Mouse (Mus musculus): ENCODE data around the gene Tnfaip8l1.

Tnfaip8l1 gene

DNA sequence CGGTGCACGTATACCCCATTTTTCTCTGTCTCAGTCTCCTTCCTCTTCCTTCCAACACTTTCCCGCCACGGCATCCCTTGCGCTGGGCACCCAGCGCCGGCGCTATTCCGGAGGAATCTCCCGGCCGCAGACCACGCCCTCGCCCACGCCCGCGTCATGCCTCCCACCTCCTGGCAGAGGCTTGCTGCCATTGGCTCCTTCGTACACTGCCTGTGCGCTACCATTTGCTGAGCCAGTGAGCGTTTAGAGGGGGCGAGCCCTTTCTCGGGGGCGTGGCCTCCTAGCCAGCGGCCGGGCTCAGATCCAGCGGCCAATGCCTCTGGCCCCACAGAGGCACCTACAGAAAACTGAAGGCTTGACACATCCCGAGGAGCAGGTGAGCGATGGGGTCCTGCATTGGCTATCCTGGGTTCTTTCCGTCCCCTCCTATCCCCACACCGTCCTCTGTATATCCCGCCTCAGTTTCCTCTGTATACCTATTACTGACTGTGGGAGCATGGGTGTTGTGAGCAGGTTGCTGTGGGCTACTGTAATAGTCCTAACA is at the start of gene Tnfaip8l1:
TSS of gene Tnfaip8l1 (plus strand) at position 247 of the 544 bp plus-strand sequence.
- peak; percentile 97 for DNase-seq

DNA sequence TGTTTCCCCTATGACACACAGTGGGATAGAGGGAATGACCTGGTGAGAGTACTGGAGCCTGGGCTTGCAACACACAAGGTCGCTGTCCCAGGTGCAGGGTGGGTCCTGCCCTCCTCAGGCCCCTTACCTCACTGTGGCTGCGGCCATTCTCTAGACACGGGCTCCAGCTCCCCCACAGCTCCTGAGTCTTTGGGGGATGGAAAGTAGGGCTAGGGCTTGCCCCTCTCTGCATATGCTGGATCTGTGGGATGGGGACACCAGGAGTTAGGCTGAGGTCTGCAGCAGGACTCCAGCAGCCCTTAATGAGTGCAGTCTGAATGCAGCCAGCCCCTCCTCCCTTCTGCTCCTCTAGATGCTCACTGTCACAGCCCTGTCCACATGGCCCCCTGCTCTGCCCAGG is 49.5 kb upstream of the Tnfaip8l1 start:
- DNase-seq = no peak

DNA sequence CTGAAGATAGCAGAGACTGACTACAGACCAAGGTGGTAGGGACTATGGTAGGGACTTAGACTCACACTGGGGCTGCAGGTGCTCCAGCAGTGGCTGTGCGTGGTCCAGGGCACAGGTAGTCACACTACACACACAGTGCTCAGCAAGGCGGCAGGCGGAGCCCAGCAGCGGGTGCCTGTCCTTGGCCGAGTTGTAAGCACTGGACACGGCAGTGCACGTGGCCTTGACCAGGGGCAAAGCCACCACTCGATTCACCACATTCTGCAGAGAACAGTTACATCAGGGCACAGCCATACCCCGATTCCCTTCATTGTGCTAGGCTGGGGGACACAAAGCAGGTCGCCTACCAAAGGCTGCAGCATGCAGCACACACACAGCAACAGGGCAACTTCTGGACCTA is 46.1 kb upstream of the Tnfaip8l1 start:
- DNase-seq = no peak

DNA sequence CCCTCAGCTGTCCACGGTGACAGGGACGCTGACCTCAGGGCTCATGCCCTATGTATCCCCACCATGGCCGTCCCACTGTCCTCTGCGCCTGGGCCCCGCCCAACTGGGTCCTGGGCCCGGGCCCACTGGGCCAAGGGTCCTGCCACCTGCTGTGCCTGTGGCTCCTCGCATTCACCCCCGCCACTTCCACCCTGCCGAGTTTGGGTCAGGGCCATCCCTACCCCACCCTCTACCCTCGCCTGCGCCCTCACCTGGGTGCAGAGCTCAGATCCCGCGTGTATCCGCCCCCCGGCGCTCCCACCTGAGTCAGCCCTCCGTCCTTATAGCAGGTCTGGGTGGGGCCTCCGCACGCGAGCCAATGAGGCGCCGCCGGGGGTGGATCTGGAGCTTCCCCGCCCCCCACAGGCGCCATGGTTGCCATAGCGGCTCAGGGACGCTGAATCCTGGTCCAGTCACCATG is 45.0 kb upstream of the Tnfaip8l1 start, which contains the start of gene Plin5:
TSS of gene Plin5 (minus strand) at position 346 of the 460 bp plus-strand sequence.
- DNase-seq = peak; percentile 66 to 76

DNA sequence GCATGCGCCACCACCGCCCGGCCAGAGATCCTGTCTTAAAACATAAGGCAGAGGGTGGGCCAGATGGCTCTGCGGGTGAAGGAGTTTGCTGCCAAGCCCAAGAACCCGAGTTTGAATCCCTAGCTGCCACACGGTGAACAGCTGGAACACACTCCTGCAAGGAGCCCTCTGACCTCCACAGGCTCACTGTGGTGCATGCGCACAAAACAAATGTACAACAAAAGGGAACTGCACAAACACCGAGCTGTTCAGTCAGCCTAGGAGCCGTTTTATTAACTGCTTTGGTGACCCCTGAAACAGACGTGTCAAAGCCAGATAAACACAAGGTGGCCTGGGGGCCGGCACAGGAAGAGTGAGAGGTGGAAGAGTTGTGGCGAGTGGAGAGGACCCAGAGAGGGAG is 42.8 kb upstream of the Tnfaip8l1 start:
- DNase-seq = no peak

DNA sequence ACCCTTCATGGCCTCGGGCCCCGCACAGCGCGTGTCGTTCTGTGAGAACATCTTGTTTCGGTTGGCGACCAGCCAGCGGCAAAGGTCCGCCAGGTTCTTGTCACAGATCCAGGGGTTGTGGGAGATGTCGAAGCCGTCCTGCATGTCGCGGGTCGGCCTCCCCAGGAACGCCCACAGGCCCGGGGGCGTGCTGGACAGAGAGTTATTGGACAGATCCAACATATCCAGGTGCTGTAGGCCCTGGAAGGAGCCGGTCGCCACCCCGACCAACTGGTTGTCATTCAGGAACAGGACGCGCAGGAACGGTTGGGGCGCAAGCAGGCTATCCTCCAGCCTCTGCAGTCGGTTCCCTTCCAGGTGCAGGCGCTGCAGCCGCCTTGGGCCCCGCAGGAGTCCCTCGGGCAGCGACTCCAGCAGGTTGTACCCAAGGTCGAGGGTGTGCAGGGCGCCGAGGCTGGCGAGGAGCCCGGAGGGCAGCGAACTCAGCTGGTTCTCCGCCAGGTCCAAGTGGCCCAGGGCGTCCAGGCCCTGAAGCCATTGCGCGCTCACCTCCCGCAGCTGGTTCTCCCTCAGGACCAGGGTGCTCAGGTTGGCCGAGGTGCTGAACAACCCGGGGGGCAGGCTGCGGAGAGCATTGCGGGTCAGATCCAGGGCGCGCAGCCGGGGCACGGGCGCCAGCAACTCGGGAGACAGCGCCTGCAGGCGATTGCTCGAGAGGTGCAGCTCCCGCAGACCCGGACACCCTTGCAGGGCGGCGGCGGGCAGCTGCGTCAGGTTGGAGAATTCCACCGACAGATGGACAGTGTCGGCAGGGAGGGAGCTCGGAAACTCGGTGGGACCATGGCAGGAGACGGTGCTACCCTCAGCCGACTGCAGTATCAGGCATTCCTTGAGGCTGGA is 42.0 kb upstream of the Tnfaip8l1 start:
- peak; percentile 59 to 73 for DNase-seq

DNA sequence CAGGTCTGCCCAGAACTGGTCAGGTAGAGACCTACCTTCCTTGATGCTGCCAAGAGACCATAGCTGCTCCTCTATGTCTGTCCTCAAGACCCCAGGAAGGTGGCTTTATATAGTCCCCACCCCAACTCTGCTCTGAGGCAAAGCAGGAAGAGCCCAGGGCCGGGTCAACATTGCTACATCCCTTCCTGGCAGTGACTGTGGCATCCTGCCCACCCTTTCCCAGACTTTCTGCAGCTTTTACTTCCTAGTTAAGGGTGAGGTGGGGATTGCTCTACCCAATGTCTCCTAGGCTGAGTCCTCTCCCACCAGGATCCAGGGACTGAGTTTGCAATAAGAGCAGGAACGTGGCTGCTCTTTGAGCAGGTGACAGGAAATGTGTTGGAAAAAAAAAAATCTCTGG is 40.5 kb upstream of the Tnfaip8l1 start, which contains the start of gene Lrg1:
TSS of gene Lrg1 (minus strand) at position 176 of the 400 bp plus-strand sequence.
- peak; percentile 66 to 69 for DNase-seq

DNA sequence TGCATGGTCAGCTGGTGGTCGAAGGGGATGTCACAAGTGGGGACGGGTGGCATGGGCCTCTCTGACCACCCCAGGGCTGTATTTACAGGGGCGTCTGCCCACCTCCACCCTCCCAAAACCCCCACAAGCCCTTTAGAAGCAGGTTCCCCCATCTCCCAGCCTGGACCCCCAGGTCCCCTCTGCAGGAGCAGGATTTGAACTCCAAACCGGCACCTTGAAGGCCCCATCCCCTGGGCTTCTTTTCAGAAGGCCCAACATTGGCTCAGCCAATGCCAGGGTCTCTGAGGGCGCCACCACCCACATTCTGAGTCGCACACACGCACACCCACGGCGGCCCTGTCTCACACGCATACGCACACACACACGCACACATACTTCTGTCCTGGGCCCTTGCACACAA is 39.1 kb upstream of the Tnfaip8l1 start:
- no peak for DNase-seq

DNA sequence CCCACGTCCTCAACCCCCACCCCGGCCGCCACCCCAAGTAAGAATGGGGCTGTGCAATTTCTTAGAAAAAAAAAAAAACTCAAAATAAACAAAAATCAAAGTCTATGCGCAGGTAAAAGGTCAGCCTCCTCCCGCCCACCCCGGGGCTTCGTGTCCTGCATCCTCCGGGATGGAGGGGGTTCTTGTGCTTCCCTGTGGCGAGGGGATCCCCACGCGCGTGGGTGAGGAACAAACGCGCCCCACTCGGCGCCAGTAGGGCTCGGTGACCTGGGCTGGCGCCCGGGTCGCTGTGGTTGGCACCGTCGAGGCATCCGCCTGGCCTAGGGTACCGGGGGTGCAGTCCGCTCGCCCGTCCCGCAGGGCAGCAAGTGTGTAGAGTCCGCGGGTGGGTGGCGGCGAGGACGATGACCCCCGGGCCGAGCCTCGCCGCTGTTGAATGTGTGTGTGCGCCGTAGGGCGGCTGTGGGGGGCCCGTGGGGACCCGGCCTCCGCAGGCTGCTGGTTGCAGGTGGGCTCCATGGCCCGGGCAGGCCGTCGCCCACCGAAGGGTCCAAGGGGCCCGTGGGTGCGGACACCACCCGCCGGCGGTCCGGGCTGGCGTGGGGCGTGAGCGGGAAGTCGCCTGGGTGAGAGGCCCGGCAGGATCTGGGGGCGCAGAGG is 38.5 kb upstream of the Tnfaip8l1 start:
- DNase-seq = no peak

DNA sequence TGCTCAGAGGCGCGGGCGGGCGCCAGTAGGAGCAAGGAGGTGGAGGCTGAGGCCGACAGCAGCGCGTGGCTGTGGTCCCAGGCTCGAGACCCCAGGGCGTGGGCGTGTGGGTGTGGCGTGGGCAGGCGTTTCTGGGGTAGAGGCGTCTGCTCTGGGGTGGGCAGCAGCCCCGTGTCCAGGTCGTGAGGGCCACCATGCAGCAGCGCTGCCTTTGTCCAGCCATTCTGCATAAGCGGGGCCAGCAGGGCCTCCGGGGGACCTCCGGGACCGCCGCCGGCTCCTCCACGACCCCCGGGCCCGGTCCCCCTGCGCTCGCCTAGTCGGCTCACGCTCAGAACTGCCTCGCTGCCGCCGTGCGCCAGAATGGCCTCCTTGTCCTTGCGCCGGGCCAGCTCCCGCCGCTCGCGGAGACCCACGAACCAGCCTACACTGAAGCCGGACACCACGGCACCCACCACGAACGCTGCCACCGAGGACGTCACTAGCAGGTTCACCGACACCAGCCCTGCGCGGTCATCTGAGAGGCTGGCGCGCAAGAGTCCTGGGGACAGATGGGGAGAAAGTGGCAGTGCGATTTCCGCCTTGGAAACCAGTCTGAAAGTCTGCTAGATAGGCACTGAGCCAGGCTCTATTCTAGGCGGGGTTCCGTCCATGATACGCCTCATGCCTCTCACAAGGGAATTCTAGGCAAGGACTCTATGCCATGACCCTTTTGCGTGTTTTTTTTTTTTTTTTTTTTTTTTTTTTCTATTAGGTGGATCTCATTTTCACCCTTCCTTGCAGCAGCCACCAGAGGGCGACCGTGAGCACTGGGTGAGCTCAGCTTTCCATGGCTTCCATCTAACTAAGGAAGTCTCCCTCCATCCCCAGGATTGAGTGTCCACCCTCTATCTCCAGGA is 37.7 kb upstream of the Tnfaip8l1 start:
- DNase-seq = peak; percentile 40 to 44

DNA sequence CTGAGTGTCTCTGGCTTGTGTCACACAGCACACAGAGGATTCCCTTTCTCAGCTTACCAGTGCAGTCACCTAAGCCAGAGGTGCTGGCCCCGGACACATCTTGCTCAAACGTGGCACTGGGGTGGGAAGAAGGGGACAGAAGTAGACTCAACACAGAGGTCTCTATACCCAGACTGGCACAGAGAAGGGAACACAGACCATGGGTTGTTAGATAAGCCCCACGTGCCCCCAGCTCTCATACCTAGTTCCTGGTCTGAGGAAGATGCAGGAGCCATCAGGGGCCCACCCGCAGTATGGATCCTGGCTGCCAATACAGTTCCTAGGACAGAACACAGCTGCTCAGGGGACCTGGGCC is 37.0 kb upstream of the Tnfaip8l1 start:
- no peak for DNase-seq

DNA sequence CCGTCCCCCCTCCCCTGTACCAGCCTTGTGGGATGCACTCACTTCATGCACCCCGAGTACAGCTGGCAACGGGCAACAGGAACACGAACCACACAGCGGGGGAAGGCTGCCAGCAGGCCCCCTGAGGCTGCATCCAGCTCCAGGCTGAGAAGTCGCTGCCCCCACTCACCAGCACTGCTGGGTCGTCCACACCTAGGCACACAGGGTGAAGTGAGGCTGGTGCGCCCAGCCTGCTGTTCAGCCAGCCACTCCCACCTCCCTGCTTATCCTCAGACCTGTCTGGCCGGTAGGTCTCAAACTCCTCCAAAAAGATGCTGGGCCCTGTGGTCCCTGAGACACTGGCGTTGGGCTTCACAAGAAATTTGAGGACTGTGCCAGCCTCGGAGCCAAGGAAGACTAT is 36.1 kb upstream of the Tnfaip8l1 start:
- no peak for DNase-seq

DNA sequence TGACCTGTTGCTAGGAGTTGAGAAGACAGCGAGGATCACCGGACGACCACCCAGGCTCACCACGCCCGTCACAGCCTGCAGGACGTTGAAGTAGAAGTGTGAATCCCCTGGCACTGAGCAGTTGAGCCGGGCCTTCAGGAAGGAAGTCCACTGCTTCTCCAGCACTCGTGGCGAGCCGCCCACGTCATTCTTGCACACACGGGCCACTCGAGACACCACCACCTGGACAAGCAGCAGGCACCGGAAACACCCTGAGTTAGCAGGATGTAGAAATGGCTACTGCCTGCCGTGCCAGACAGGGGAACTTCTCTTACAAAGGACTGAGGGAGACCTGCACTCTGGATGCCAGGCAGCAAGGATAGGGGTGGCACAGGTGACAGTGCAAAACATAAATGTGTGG is 34.0 kb upstream of the Tnfaip8l1 start:
- DNase-seq = no peak

DNA sequence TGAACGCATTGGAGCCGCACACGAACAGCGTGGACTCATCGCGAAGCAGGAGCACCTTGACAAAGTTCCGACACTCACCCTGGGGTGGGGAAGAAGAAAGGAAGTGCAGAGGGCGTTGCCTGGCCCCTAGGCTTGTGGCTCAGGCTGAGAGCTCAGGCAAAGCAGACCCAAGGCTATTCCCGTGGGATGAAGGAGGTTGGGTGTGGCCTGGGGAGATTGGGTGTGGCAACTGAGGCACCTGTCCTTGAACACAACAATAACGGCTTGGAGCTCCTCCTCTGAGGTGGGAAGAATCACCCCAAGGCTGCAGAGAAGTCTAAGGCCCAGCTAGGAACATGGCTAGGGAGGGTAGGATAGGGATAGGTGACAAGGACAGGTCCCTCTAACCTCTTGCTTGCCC is 31.1 kb upstream of the Tnfaip8l1 start:
- DNase-seq = no peak

DNA sequence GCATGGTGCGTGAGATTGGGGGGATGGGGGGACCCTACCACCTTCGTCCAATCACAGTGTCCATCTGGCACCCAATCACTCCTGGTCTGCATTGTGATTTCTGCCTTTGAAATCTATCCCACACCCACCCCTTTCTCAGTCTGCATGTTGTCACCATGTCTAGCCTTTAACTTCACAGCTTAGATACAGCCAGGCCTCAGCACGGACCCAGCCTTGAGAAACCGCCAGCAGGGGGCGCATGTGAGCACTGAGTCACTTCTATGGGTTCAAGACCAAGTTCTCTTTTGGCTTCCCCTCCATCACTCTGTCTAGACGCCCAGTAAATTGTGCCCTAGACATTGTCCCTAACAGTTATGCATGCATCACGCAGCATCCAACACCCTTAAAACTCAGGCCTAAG is 30.5 kb upstream of the Tnfaip8l1 start:
- DNase-seq = peak; percentile 50 to 67

DNA sequence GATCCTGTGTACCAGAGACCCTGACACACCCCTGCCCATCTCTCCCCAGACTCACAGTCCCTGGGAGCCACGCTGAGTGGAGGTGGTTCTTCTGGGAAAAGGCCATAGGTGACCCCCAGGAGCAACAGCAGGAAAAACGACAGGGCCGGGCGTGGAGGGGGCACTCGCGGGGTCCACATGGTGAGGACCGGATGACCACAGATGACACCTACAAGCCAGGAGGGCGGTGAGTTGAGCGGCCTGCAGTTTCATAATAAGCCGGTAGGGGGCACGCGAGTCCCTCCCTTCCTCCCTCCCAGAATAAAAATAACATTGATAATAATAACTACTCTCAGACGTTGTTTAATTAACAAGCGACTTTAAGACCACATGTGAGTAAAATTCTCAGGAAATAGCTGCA is 29.6 kb upstream of the Tnfaip8l1 start:
- DNase-seq = peak; percentile 63 to 72

DNA sequence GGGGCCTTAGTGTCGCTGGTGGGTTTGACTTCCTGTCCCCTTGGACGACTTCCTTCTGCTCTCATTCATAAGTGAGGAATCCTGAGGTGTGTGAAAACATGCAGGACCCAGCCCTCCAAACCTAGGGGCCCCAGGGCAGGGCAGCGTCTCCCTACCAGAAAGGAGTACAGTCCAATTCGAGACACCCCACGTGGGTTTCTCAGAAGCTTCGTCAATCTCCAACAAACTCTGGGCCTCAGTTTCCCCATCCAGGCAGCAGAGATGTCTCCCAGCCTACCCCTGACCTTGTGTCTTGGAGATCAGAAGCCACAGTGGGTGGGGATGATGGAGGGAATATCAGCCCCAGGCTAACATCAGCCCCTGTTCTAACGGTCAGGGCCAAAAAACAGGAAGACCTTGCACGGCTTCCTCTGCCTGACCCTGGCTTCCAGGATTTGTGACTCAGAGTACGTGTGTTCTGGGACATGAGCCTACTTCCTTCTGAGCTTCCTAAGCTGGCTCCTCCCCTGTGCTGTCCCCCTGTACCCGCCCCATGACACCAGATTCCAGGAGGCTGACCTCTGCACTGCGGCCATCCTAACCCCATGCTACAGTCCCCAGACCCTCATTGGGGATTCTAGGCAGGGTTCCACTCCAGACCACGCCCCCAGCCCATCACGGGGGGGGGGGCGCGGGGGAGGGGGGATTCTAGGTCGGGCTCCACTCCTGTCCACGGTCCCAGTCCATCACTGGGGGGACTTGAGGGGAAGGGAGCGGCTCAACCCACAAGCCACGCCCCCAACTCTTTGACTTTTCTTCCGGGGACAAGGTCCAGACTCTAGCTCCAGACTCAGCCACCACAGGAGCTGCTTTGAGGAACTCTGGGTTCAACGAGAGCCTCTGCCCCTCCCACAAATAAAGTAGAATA is 28.6 kb upstream of the Tnfaip8l1 start:
- DNase-seq = peak; percentile 84 to 86

DNA sequence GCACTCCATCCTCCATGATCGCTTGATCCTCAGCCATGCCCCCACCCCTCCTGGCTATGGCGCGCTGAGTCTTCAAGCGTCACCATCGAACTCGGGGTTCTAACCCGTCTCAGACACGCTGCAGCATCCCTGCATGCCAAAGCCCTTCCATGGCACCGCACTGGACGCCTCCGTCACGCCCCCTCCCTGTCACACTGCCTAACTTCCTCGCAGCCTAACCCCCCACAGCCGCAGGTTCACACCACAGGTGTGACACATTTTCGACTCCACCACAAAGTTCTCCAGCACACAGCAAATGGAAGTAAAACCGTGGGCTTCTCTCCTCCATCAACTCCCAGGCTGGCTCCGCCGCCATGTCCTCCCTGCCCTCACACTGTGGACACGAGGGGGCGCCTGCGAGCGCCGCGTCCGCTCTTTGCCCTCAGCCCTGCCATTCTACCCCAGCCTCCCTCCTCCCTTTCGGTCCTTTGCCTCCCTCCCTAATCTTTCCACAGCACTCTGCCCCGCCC is 27.8 kb upstream of the Tnfaip8l1 start:
- peak; percentile 69 to 73 for DNase-seq

DNA sequence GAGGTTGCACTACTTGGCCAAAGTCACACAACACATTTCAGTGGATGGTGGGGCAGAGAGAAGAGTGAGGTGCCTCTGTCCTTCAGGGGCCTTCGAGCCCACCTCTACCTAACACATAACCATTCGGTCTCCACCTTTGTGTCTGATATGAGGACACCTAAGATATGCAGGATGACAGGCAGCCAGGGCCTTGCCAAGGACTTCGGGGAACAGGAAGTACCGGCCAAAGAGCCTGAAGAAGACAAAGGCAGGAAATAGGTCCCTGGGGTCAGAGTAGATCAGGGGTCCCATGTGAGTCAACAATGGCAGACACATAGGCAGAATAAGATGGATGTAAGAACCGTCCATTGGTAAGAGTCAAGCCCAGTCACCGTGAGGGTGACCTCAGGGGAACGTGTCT is 25.7 kb upstream of the Tnfaip8l1 start:
- no peak for DNase-seq

DNA sequence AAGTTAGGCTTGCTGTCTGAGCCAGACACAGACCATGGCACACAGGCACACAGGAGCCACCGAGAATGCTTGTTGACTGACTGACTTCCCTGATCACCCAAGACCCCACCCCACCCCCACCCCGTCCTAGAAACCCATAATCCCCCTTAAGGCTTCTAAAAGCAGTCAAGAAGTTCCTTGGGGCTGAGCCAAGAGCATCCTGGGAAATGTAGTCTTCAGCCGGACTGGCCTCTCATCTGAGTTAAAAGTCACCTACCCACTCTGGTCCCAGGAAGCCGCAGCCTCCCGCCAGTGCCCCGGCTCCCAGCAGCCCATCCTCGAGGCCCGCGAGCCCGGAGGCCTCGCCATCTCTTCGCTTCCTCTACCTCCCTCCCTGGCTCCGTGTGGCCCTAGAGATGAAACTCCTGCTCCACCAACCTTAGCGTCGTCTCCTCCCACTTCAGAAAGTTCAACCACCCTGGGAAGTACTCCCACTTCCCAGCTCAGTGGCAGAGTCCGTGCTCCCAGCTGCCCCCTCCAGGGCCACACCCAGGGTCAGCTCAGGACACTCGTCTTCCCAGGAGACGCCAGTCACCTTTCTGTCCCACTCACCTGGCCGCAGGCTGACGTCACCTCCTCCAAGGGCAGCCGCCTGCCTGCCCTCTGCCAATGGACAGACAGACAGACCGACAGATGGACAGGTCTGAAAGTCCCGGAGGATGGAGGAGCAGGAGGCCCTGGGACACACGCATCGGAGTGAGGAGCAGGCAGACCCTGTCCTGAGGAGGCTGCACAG is 24.3 kb upstream of the Tnfaip8l1 start:
- DNase-seq = peak in 1 of 2 experiments; percentile 37

All from lung, adult 18-20 months (tissue).